Mouse (Mus musculus): Measurements from ENCODE around the gene Vps72. TPM values are rescaled to one million over a fixed set of nuclear protein-coding genes. Genes with fewer than 3 reads are reported as not detected.
"Not testable (repeated sequence)": the region's sequence is repeated elsewhere in the genome, so short reads cannot be mapped to it uniquely, and the experiment has no call there.

The Vps72 gene
- total RNA-seq (2021), result 10 to 100 TPM; 45.8 to 59.5 TPM
- long read RNA-seq, experiment 1, transcript Vps72-201 (6 exons, 1,456 nt), result major isoform, 17 of 22 reads
- long read RNA-seq, experiment 1, partial matches to known transcripts, result 2 of 22 reads
- long read RNA-seq, experiment 1, other reads (novel, unspliced or antisense), result 3 of 22 reads
- long read RNA-seq, experiment 2, transcript Vps72-201 (6 exons, 1,456 nt), result major isoform, 40 of 52 reads
- long read RNA-seq, experiment 2, partial matches to known transcripts, result 8 of 52 reads
- long read RNA-seq, experiment 2, other reads (novel, unspliced or antisense), result 4 of 52 reads

GRCm38 (mm10) chr3:95110911-95111726, at the start of gene Vps72:
Gene Vps72 (plus strand): TSS chr3:95111022.
- DNase-seq (ENCODE audit: low spot score in 2 of 2), result peak; percentile 85 to 86

DNA sequence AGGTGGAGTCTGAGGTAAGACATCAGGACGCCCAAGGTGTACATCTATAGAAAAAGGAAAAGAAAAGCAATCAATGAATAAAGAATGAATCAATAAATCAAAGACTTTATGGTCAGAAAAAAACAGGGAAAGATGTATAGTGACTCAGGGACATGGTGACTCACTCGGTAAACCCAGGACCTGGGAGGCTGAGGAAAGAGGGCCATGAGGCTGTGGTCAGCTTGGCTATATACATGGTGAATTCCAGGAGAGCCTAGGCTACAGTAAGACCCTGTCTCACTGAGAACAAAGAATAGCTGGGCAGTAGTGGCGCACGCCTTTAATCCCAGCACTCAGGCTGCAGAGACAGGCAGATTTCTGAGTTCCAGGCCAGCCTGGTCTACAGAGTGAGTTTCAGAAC, 47.1 kb upstream of the Vps72 start:
- no peak for DNase-seq (ENCODE audit: low spot score in 2 of 2)

- DNase-seq (ENCODE audit: low spot score in 2 of 2), result no peak
These were observed 45.3 kb upstream of the Vps72 start for GRCm38 (mm10) chr3:95065553-95065952.

DNA sequence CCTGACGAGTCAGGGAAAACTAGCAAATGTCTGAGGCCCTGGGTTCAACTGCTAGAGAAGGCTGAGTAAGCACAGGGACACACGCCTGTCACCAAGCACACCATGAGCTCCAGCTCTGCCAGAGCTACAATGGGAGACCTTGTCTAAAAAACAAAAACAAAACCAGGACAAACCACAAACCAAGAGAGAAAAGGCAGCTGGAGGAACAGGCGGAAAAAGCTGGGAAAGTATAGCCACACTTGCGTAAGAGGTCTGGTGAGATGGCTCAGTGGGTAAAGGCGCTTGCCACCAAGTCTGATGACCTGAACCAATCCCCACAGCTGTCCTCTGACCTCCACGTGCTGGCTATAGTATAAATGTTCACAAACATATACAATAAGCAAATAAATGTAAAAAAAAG, 44.7 kb upstream of the Vps72 start:
- DNase-seq (ENCODE audit: low spot score in 2 of 2), result no peak

GRCm38 (mm10) chr3:95066570-95066969, 44.3 kb upstream of the Vps72 start:
- DNase-seq (ENCODE audit: low spot score in 2 of 2), result peak in 1 of 2 experiments; percentile 30

GRCm38 (mm10) chr3:95071606-95072005, 39.2 kb upstream of the Vps72 start:
- DNase-seq (ENCODE audit: low spot score in 2 of 2), result no peak

- no peak for DNase-seq (ENCODE audit: low spot score in 2 of 2)
These were observed 22.8 kb upstream of the Vps72 start for GRCm38 (mm10) chr3:95088071-95088470.

- no peak for DNase-seq (ENCODE audit: low spot score in 2 of 2)
These were observed 10.0 kb upstream of the Vps72 start for GRCm38 (mm10) chr3:95100854-95101253.

- DNase-seq (ENCODE audit: low spot score in 2 of 2), result no peak
These were observed 5.7 kb upstream of the Vps72 start for GRCm38 (mm10) chr3:95105121-95105520.

GRCm38 (mm10) chr3:95105586-95106337, 5.1 kb upstream of the Vps72 start:
- DNase-seq (ENCODE audit: low spot score in 2 of 2), result no peak

DNA sequence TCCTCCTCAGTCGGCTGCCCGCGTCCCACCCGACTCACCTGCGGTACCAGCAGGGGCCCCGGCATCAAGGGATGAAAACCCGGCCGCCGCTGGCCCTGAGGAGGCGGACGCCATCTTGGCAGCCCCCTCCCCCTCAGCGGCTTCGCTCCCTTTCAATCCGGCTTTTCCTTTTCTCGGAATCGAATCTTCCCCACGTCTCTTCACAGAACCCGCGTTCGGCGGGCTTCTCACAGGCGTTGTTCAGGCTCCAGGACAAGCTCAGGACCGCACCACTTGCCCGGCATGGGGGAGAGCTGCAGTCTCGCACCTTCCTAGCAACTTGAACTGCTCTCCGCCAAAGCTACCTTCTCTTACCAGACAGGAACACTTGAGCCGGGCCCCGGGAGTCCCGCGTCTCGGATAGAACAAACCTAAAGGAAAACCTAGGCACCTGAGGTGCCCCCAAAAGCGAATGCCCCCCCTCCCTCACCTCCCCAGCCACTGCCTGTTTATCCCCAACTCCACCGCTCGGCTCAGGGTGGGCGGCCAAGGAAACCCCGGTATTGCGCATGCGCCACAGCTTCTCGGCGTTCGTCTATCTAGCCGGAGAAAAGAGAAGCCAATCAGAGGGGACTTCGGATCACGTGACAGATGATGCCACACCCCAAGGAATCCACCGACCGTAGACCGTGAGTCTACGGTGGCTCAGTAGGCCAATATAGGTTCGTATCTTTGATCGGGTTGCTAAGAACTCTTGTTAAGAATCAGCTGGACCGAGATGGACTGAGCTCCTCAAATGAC, 4.3 kb upstream of the Vps72 start, which contains the start of gene Pip5k1a:
Gene Pip5k1a, minus strand, starts transcription at position 593 of the 780 bp plus-strand sequence.
- peak; percentile 90 to 91 for DNase-seq (ENCODE audit: low spot score in 2 of 2)

DNA sequence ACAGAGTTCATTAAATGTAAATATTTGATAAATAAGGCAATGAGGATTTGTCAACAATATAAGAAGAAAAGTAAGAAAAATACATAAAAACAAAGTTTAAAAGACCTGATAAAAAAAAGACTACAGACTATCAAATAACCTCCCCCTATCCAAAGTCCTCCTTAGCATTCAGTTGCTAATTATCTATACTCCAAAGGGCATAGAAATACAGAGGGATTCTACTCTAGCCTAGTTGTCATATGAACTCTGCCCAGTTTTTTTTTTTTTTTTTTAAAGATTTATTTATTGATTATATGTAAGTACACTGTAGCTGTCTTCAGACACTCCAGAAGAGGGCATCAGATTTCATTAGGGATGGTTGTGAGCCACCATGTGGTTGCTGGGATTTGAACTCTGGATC, 3.5 kb upstream of the Vps72 start:
- not testable (repeated sequence) for DNase-seq (ENCODE audit: low spot score in 2 of 2)

DNA sequence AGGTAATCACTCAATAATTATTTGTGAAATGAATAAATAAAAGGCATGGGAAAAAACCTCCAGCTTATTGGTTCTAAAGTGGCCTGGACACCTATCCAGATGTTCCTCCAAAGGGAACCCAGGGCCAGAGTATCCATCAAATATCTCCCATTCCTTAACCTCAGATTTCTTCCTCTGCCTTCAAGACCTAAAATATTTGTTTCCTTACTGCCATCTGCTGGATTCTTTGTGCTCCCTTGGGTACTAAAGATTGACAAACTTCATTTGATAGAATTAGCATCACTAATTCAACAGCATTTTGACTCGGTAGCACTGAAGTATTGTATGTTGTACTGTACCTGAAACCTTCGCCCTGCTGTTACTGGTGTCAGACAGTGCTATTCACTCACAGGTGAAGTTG, 2.9 kb upstream of the Vps72 start:
- no peak for DNase-seq (ENCODE audit: low spot score in 2 of 2)

DNA sequence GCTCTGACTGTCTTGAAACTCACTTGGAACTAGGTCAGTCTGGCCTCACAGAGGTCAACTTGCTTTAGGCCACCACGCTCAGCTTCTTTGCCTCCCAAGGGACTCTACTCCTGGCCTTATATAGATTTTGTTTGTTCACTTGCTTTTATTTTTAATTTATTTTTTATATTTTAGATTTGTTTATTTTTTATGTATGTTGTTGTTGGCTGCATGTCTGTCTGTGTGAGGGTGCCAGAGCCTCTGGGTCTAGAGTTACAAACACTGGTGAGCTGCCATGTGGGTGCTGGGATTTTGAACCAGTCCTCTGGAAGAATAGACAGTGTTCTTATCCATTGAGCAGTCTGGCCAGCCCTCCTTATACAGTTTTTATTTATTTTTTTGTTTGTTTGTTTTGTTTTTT, 1.9 kb downstream of the Vps72 start:
- DNase-seq (ENCODE audit: low spot score in 2 of 2), result no peak

DNA sequence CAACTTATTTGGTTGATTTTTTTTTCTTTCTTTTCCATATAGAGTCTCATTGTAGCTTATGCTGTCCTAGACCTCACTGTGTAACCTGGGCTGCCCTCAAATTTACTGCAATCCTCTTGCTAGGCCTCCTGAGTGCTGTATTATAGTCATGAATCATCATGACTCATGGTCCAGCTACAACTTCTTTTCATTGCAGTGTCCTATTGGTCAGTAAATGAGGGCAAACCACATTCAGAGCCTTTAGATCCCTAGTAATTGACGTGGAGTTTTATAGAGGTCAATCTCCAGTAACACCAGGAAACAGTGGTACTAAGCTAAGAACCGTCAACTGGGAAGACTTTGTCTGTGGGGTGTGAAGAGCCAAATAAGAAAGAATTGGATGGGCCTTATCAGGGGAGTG, 6.9 kb downstream of the Vps72 start:
- no peak for DNase-seq (ENCODE audit: low spot score in 2 of 2)

- DNase-seq (ENCODE audit: low spot score in 2 of 2), result no peak
These were observed 10.8 kb downstream of the Vps72 start for GRCm38 (mm10) chr3:95121580-95121979.

- no peak for DNase-seq (ENCODE audit: low spot score in 2 of 2)
These were observed 13.4 kb downstream of the Vps72 start, which contains the start of gene Tmod4 for GRCm38 (mm10) chr3:95124246-95124645. Gene Tmod4 (plus strand): TSS chr3:95124476.

DNA sequence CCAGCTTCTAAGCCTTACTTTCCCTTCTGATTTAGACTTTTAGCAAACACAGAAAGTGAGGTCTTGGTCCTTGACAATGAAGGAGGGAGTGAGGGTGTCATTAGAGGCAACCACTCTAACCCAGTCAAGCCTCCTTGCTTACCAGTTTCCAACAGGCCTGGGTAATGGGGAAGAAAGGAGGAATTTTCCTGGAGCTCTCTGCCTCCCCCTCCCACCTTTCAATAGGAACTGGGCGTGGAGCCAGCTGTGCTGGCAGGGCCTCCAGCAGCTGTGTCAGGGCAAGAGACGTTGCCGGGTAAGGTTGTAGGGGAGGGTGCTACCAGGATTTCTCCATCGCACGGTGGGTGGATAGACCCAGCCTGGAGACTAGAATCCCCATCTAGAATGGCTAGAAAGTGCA, 14.2 kb downstream of the Vps72 start:
- DNase-seq (ENCODE audit: low spot score in 2 of 2), result no peak

- DNase-seq (ENCODE audit: low spot score in 2 of 2), result no peak
These were observed 18.4 kb downstream of the Vps72 start for GRCm38 (mm10) chr3:95129226-95129651.

GRCm38 (mm10) chr3:95130081-95130480, 19.3 kb downstream of the Vps72 start:
- no peak for DNase-seq (ENCODE audit: low spot score in 2 of 2)

- DNase-seq (ENCODE audit: low spot score in 2 of 2), result not testable (repeated sequence)
These were observed 21.6 kb downstream of the Vps72 start for GRCm38 (mm10) chr3:95132389-95132788.

Measured in adrenal gland, adult 18-20 months (tissue).